Mouse (Mus musculus) kidney, postnatal 14 days (tissue): ENCODE results near the gene Ccdc181.
A peak's percentile ranks its signal among the peaks of the same experiment; 100 is the strongest.
"Not testable (repeated sequence)": the region's sequence is repeated elsewhere in the genome, so short reads cannot be mapped to it uniquely, and the experiment has no call there.

Experiments used
- DNase-seq: peaks from one replicate; pipeline ENCODE4 v3.0.0; 2022; ENCODE audit warnings: mixed read lengths

The Ccdc181 gene

DNA sequence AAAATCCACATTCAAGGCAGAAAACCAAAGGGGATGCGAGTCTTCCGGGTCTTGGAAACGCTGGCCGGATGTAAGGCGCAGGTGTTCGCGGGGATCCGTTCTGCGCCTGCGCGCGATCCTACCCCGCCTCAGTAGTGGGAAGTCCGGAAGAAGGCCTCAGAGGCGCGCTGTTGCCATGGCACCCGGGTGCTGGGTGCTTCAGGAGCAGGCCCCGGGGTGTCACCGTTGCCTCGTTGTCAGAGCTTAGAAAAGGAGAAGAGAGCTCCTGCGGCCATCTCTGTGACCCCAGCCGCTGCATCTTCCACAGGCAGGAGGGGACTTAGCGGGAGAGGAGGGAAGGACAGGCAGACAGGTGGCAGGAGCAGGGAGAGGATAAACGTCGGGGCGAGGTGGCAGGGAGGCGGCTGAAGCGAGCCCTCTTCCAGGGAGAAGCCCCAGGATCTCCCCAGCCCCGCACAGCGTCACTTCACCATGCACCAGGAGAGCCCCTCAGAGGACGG lies at the start of gene Ccdc181:
Gene Ccdc181, plus strand, starts transcription at position 131 of the 500 bp plus-strand sequence.
- peak; percentile 95 for DNase-seq

GRCm38 (mm10) chr1:164231937-164232570 lies 43.3 kb upstream of the Ccdc181 start:
- not testable (repeated sequence) for DNase-seq

- no peak for DNase-seq
Observed at GRCm38 (mm10) chr1:164233447-164233846, 41.9 kb upstream of the Ccdc181 start.

DNA sequence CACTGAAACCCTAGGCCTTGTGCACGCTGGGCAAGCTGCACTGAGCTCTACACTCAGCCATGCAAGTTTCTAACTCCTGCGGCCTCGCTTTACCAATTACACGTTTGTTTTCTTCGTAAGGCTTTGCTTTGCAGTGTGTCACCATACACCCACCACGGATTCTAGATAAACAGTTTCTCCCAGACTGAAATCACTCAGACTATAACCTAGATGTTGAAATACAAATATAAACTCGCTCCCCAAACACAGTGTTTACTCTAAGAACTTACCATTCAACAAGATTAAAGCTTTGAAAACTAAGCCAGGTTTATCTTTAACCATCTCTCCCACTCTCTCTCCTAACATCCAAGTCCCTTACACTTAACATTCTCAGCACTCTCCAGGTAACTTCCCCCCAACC lies 40.3 kb upstream of the Ccdc181 start:
- no peak for DNase-seq

GRCm38 (mm10) chr1:164236078-164236477 lies 39.3 kb upstream of the Ccdc181 start:
- no peak for DNase-seq

DNA sequence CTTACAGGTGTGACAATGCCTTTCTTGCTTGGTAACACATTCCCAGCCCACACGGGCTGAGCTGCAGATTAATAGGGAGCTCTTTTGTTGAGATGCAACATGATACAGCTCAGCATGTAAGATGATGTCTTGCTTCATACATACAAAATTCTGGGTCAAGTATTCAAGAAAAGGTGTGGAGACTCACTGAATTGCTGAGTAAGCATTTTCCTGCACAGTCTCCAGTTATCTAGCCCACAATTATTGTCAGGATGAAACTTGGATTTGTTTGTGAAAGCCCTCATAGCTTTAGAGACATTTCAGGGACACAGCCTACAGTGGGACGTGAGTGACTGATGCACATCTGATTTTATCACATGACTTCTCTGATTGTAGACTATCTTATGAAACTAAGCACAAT lies 33.9 kb upstream of the Ccdc181 start:
- DNase-seq = no peak

- no peak for DNase-seq
Observed at GRCm38 (mm10) chr1:164242809-164243208, 32.6 kb upstream of the Ccdc181 start.

- no peak for DNase-seq
Observed at GRCm38 (mm10) chr1:164247442-164247841, 27.9 kb upstream of the Ccdc181 start.

GRCm38 (mm10) chr1:164247971-164248370 lies 27.4 kb upstream of the Ccdc181 start:
- DNase-seq = no peak

GRCm38 (mm10) chr1:164248465-164249331 lies 26.7 kb upstream of the Ccdc181 start, which contains the start of gene Slc19a2:
Slc19a2 (plus strand) TSS chr1:164249046.
- peak; percentile 97 for DNase-seq

DNA sequence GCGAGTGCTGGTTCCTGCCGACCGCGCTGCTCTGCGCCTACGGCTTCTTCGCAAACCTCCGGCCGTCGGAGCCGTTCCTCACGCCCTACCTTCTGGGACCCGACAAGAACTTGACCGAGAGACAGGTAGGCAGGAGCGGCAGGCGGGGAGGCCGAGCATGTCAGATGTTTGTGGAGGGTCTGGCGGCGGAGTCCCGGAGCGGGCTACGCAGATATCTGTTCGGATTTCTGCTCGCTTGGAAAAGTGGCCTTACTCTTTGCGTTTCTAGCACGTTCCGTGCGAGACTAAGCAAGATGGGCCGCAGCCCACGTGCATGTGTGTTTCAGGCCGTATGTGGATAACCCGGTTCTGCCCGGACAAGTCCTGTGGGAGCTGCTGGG lies 26.1 kb upstream of the Ccdc181 start:
- no peak for DNase-seq

DNA sequence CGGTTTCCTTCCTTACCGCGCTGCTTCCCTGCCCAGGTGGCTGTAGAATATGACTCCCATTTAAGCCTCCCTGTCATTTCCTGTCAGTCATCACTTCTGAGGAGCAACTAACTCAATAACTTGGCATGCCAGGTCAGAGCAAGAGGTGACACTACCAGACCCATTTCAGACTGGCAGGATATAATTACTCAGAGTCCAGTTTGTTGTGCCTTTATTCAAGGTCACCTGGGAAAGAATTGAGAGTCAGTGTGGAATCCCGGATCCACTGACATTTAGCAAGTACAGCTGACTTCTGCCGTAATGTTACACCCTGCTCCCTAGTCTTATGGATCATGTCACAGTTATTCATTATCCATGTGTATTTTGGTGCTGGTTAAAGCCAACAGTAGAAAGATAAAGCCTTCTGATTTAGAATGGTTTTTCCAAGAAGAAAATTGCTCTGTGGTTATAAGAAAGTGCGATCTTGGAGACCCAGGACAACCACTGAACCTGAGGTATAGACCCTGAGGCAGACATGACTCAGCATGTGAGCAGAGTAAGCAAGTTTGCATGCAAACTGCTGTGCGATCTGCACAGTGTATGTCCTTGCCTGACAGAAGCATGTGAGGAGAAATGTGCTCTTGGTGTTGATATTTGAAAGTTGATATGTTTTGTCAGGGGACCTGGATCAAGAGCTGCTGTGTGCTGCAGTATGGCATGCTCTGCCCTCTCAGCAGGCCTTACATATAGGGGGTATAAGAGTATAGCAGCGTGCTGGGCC lies 24.8 kb upstream of the Ccdc181 start:
- DNase-seq = no peak

DNA sequence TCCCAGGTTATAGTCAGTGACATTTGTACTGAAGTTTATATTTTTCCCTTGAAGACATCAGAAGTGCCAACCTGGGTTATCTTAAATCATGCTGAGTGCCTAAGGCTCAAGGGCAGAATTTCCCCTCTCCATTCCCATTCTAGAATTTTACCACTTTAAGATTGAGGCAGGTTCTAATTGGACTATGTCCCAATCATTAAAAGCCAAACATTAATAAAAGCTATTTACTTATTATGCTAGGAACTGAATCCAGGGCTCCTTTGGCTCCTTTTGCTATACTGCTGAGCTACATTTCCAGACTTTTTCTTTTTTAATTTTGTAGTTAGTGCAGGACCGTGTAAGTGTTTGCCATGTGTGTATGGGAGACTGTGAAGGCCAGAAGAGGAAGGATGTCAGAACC lies 23.9 kb upstream of the Ccdc181 start:
- no peak for DNase-seq

DNA sequence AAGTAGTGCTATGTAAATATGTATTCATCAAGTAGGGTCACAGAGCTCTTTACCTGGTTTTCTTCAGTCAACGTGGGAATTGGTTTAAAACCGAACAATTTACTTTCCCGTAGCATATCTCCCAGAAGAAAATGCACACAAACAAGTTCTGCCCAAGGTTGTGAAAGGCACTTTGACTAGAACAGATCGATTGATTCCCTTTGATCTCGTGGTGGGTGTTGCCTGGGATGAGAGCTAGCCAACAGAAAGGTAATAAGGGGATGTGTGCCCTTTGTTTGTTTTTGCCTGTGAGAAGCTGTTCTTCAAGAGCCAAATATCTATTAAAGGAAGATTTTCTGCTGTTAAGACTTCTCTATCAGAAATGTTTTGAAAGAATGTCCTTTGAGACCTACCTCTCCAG lies 22.8 kb upstream of the Ccdc181 start:
- no peak for DNase-seq

DNA sequence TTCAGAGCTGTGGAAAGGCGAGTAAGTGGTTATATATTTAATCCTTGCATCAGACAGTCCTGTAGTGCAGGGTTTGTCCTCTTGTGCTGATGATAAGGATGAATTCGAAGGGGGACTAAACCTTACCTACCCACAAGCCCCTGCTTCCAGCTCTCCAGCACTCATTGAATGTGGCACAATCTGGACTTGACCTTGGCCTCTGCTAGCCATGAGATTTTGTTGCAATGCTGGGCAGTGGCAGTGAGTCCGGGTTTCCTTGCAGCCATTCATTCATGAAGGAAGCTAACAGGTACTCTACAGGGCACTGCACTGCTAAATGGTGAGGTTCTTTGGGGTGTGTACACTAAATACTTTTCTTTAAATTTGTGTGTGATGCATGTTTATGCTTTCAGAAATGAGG lies 20.5 kb upstream of the Ccdc181 start:
- no peak for DNase-seq

- no peak for DNase-seq
Observed at GRCm38 (mm10) chr1:164260171-164261028, 15.0 kb upstream of the Ccdc181 start.

- no peak for DNase-seq
Observed at GRCm38 (mm10) chr1:164261553-164261952, 13.8 kb upstream of the Ccdc181 start.

GRCm38 (mm10) chr1:164270941-164271340 lies 4.4 kb upstream of the Ccdc181 start:
- DNase-seq = no peak

DNA sequence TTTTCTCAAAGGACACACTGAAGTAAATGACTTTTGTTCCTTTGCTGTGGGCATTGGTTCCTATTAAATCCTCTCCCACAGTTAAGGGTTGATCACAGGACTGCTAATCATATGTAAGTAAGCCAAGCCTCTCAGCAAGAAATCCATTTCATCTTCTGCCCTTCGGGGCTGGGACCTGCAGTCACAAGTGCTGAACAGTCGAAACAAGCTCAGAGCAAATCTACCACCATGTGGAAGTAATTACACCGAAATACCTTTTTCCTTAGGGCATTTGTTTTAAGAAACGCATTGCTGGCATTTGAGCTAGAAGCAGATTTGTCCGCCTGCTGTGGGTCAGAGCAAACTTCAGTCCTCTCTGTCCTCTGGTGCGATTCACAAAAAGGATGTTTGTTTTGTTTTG lies 1.7 kb upstream of the Ccdc181 start:
- no peak for DNase-seq

GRCm38 (mm10) chr1:164276552-164276951 lies 1.2 kb downstream of the Ccdc181 start:
- no peak for DNase-seq

DNA sequence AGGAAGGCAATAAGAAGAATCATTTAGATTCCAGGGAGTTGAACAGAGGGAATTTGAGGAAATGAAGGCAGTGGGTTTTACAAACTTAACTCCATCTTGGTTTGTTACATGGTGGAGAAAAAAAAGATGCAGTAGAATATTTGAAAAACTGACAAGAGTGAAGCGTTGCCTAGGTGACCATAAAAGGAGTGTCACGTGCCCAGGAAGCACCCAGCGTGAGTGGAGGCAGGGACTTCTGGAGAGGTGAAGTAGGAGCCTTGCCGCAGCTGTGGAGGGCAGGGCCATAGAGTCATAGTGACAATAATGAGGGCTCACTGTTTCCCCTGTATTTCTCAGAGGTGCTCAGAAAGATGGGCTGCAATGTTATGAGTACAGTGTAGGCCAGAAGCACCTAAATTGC lies 3.9 kb downstream of the Ccdc181 start:
- no peak for DNase-seq

DNA sequence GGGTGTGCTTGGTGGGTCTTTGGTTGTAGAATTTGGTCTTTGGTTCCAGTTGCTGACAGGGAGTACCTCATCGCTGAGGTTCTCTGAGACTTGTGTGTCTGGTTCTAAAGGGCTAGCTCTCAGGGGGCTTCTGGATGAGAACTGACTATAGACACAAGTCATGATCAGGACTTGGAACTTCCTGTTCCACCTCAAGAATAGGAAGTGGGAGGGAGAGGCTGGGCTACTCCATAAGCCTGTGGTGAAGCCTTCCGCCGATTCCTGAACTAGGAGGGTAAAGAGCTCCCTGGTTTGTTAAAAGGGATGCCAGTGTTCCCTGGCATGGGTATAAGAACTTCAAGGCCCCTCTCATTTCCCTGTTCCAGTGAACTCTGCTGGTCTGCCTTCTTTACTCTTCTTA lies 8.6 kb downstream of the Ccdc181 start:
- DNase-seq = no peak
